Mouse (Mus musculus) limb, embryonic 11.5 days (tissue): ENCODE measurements at regions not wholly inside any gene's neighbourhood (a gene's known extent, or its start where the extent isn't known, plus 50 kb on each side); places are given as distances from the start of the nearest gene placed in this dataset.

Experiments
- ATAC-seq: fragments of 200-750 bp; cut with Nextera tagmentation; 2 replicates; pipeline ENCODE4 v1.8.0; 2017; ENCODE audit warnings: low read depth; ENCODE audit not compliant: insufficient number of reproducible peaks, low FRiP score, low TSS enrichment
- DNase-seq: peaks from one replicate; pipeline ENCODE4 v3.0.0-alpha.2; 2015; ENCODE audit warnings: low spot score
- H3K27ac ChIP-seq: fragments of 300-500 bp; sonication (generic); replicated peaks from 2 replicates; pipeline ENCODE4 v1.5.1; 2014; ENCODE audit warnings: low read depth, mild to moderate bottlenecking, low read length
- H3K27me3 ChIP-seq: fragments of 300-500 bp; sonication (generic); 2 replicates; pipeline ENCODE4 v1.6.1; 2014; ENCODE audit warnings: mild to moderate bottlenecking, low read length, mixed read lengths; ENCODE audit not compliant: control insufficient read depth, insufficient read depth
- H3K36me3 ChIP-seq: fragments of 300-500 bp; sonication (generic); 2 replicates; pipeline ENCODE4 v1.6.1; 2014; ENCODE audit warnings: mild to moderate bottlenecking, low read length, moderate library complexity, mixed read lengths; ENCODE audit not compliant: control insufficient read depth, insufficient read depth
- H3K4me1 ChIP-seq: fragments of 300-500 bp; sonication (generic); 2 replicates; pipeline ENCODE4 v1.6.1; 2014; ENCODE audit warnings: low read length, mixed read lengths; ENCODE audit not compliant: control insufficient read depth, insufficient read depth
- H3K4me2 ChIP-seq: fragments of 300-500 bp; sonication (generic); 2 replicates; pipeline ENCODE4 v1.6.1; 2014; ENCODE audit warnings: low read depth, mild to moderate bottlenecking, moderate library complexity; ENCODE audit not compliant: severe bottlenecking
- H3K4me3 ChIP-seq: fragments of 300-500 bp; sonication (generic); 2 replicates; pipeline ENCODE4 v1.5.1; 2014; ENCODE audit warnings: low read depth, low read length
- H3K9ac ChIP-seq: fragments of 300-500 bp; sonication (generic); 2 replicates; pipeline ENCODE4 v1.6.1; 2014; ENCODE audit warnings: mild to moderate bottlenecking, low read length
- H3K9me3 ChIP-seq: fragments of 300-500 bp; sonication (generic); 2 replicates; pipeline ENCODE4 v1.6.1; 2016; ENCODE audit warnings: low read length; ENCODE audit not compliant: control insufficient read depth
- WGBS: fragments of 180-500 bp; shearing (Covaris S2); extraction: QIAGEN DNeasy Blood & Tissue Kit; methylation state at CpG from one replicate; pipeline ENCODE4 v1.1.7; 2014; 5-methylcytosine and 5-hydroxymethylcytosine counted together

GRCm38 (mm10) chr1:179854288-179854965 is 50.9 kb upstream of the Ahctf1 start:
- H3K27ac ChIP-seq: 0 out of 2 replicates have a peak overlapping the region, but pooled peaks have one; percentile 21

More at GRCm38 (mm10) chr1:179854288-179854965, 50.9 kb upstream of the Ahctf1 start:
- ATAC-seq (no peak), DNase-seq (no peak)
- 60% methylated on average over 12 of the region's 12 CpGs for WGBS
- Histone ChIP-seq H3K36me3 (no peaks in the 10 kb centered on the region), H3K9ac (no peak overlapping the region), H3K4me3 (no peak overlapping the region), H3K9me3 (no peaks in the 10 kb centered on the region), H3K4me1 (0 out of 2 replicates have a peak, but pooled peaks cover 2% of the 10 kb centered on the region), H3K27me3 (no peaks in the 10 kb centered on the region), H3K4me2 (no peak overlapping the region)
